Comparison of ENCODE assay signal across 23 mouse cellular contexts in genomic region chr14:123662386-123662785, GRCm38 (mm10). TPM values are rescaled to one million over a fixed set of nuclear protein-coding genes. Genes with fewer than 3 reads are reported as not detected.
A peak's percentile ranks its signal among the peaks of the same experiment; 100 is the strongest.
DNase-seq lines count a peak whose midpoint lies in the region; TF ChIP-seq lines count a peak whose summit lies in the region.
"Had no signal": no experiment of that assay in that cellular context is flagged by ENCODE, and none has a peak within 500 bp of the region (broad histone marks: within the 10 kb centered on the region; RNA-seq: fewer than 3 reads in every experiment).

No protein-coding gene starts in this region.

- intact Hi-C loops in gastrocnemius, adult 2 months (cut with DNase I): no loop called here
- intact Hi-C loops in gastrocnemius, postnatal 14 days (cut with DNase I; ENCODE audit: low total_unique reads): no loop called here
- intact Hi-C loops in left cerebral cortex, postnatal 14 days (cut with DNase I): no loop called here

- peak; percentile 39 for DNase-seq in adrenal gland, adult 2 months
- no peak for DNase-seq in adrenal gland, postnatal 10 days
- DNase-seq in gastrocnemius, adult 2 months: no peak
- DNase-seq in gastrocnemius, postnatal 14 days: no peak
- peak; percentile 4 for DNase-seq in brain, adult 2 months (ENCODE audit: low read depth, low spot score)
- peak; percentile 3 for DNase-seq in gonadal fat pad, adult 2 months (ENCODE audit: low read depth)
- no peak for DNase-seq in left cerebral cortex, postnatal 14 days (ENCODE audit: low spot score in 2 of 2)
- no peak for DNase-seq in thymus, postnatal 14 days
- DNase-seq: cerebellum, adult 11 months; cerebellum, adult 8-10 months; cerebellum, postnatal 25 days; gastrocnemius, postnatal 25 days; heart, adult 2 months; heart, postnatal 14 days; kidney, adult 11 months; kidney, adult 9 months had no signal

- TF ChIP-seq CTCF in gastrocnemius, adult 2 months (IDR thresholded peaks at IDR 0.05): no peak

- H3K4me3 ChIP-seq in gastrocnemius, adult 2 months: no peak overlapping the region
- H3K4me3 ChIP-seq: embryonic facial prominence, embryonic 13.5 days; forebrain, embryonic 15.5 days; heart, adult 2 months; heart, embryonic 15.5 days; hindbrain, embryonic 13.5 days had no signal

- H3K27ac ChIP-seq in gastrocnemius, adult 2 months: peak overlapping the region; percentile 51
- H3K27ac ChIP-seq: embryonic facial prominence, embryonic 13.5 days; forebrain, embryonic 15.5 days; heart, adult 2 months; heart, embryonic 15.5 days; hindbrain, embryonic 13.5 days; hindbrain, postnatal 0 days had no signal

RNA-seq across cellular contexts. Expression of gene Itgbl1, which starts 2.6 kb away (rescaled TPM):
- total RNA-seq in adrenal gland, adult 2 months (2021): 1 to 10 TPM; 1.6 to 3.9 TPM
- 4.1 and 4.2 TPM in 2 replicates for polyA plus RNA-seq in adrenal gland, adult 2 months (2012; rRNA removed)
- 1 to 10 TPM; 1.7 to 3.1 TPM for total RNA-seq in adrenal gland, postnatal 10 days (2021)
- 10 to 100 TPM in 1 of 2 experiments, 1 to 10 TPM in 1; 3.9 to 13.5 TPM for total RNA-seq in gastrocnemius, adult 2 months (2021)
- total RNA-seq in gastrocnemius, postnatal 14 days (2021): 1 to 10 TPM; 9.6 to 9.7 TPM
- 9.5 and 11.9 TPM in 2 replicates for polyA plus RNA-seq in gonadal fat pad, adult 2 months (2012; rRNA removed)
- total RNA-seq in left cerebral cortex, postnatal 14 days (2021): 1 to 10 TPM; 2.3 to 2.4 TPM
- total RNA-seq: CH12.LX; hematopoietic stem cell, adult 5-6 weeks had no signal

RNA-seq across cellular contexts. Expression of gene Nalcn, which starts 35.4 kb away (rescaled TPM):
- 1 to 10 TPM; 4.8 to 6.3 TPM for total RNA-seq in adrenal gland, adult 2 months (2021)
- polyA plus RNA-seq in adrenal gland, adult 2 months (2012; rRNA removed): 2.6 and 3.1 TPM in 2 replicates
- 1 to 10 TPM; 4.0 to 5.1 TPM for total RNA-seq in adrenal gland, postnatal 10 days (2021)
- under 1 TPM; 0.15 to 0.47 TPM for total RNA-seq in gastrocnemius, adult 2 months (2021)
- under 1 TPM; 0.21 to 0.29 TPM for total RNA-seq in gastrocnemius, postnatal 14 days (2021)
- 1.4 and 2.0 TPM in 2 replicates for polyA plus RNA-seq in gonadal fat pad, adult 2 months (2012; rRNA removed)
- total RNA-seq in left cerebral cortex, postnatal 14 days (2021): 10 to 100 TPM; 69.3 to 72.5 TPM
- total RNA-seq: CH12.LX; hematopoietic stem cell, adult 5-6 weeks had no signal

Comparison
In these comparisons a context has a peak if more than half of its experiments do, and no peak if none do; other contexts are left out.
1. DNase-seq: peak in adrenal gland, adult 2 months (single experiment), brain, adult 2 months (single experiment) and gonadal fat pad, adult 2 months (single experiment); none in adrenal gland, postnatal 10 days (single experiment), gastrocnemius, adult 2 months (single experiment), gastrocnemius, postnatal 14 days (single experiment), left cerebral cortex, postnatal 14 days (0 of 2) and thymus, postnatal 14 days (single experiment).
2. RNA of gene Nalcn, which starts 35.4 kb away (total RNA-seq): 69.3 to 72.5 TPM in left cerebral cortex, postnatal 14 days; 4.8 to 6.3 TPM in adrenal gland, adult 2 months, 4.0 to 5.1 TPM in adrenal gland, postnatal 10 days, 0.15 to 0.47 TPM in gastrocnemius, adult 2 months and 0.21 to 0.29 TPM in gastrocnemius, postnatal 14 days; every median in the first group is over 4 times any median in the second.